Mouse (Mus musculus) gastrocnemius, postnatal 25 days (tissue): ENCODE measurements around the gene Igsf11. TPM values are rescaled to one million over a fixed set of nuclear protein-coding genes. Genes with fewer than 3 reads are reported as not detected.

Experiments
- total RNA-seq, 2 experiments: library from RNA; stranded (reverse); gene quantifications; 1 replicate in 1 of 2; 2 replicates in 1 of 2; pipeline ENCODE4 v1.2.3; 2021

The Igsf11 gene
- total RNA-seq, 2 experiments from 2014 or later: 0.21 to 0.43 TPM

Other genes starting within 250 kb of the Igsf11 start
- 10 to 100 TPM; 11.9 to 14.7 TPM for gene Arhgap31, start 179.4 kb upstream of the Igsf11 start, total RNA-seq
- gene B4galt4, start 150.4 kb upstream of the Igsf11 start, total RNA-seq: 1 to 10 TPM; 4.0 to 4.4 TPM
- gene Upk1b, start 92.3 kb upstream of the Igsf11 start, total RNA-seq: not detected
- gene 4930435E12Rik, start 63.9 kb upstream of the Igsf11 start, total RNA-seq: not detected